Mouse (Mus musculus) cerebellum, adult 11 months (tissue): ENCODE results near the gene Akr1c14.
"Not testable (repeated sequence)": the region's sequence is repeated elsewhere in the genome, so short reads cannot be mapped to it uniquely, and the experiment has no call there.

Source experiments
- DNase-seq: peaks from one replicate; pipeline ENCODE4 v3.0.0; 2022

Akr1c14 gene

GRCm38 (mm10) chr13:4124471-4124870 is 75.7 kb downstream of the Akr1c14 start:
- DNase-seq, result not testable (repeated sequence)

- DNase-seq, result not testable (repeated sequence)
Observed at GRCm38 (mm10) chr13:4125846-4126245, 77.0 kb downstream of the Akr1c14 start.

- DNase-seq, result no peak
Observed at GRCm38 (mm10) chr13:4129100-4129499, 80.3 kb downstream of the Akr1c14 start.

GRCm38 (mm10) chr13:4131317-4131716 is 82.5 kb downstream of the Akr1c14 start:
- DNase-seq, result no peak

GRCm38 (mm10) chr13:4131721-4132120 is 82.9 kb downstream of the Akr1c14 start:
- DNase-seq, result no peak

GRCm38 (mm10) chr13:4133070-4133469 is 84.3 kb downstream of the Akr1c14 start:
- no peak for DNase-seq
